Mouse (Mus musculus) C2C12 (cell line): Measurements from ENCODE around the gene Ndufaf3.

Source experiments
- CTCF ChIP-seq: IDR thresholded peaks from one replicate; pipeline ENCODE4 v1.5.1; 2011; ENCODE audit not compliant: control insufficient read depth, insufficient read depth, insufficient read length
- MAX ChIP-seq: IDR thresholded peaks from one replicate; pipeline ENCODE4 v1.6.1; 2011; ENCODE audit warnings: mild to moderate bottlenecking, control low read depth
- MYOD1 ChIP-seq: IDR thresholded peaks from one replicate; pipeline ENCODE4 v1.6.1; 2011; ENCODE audit warnings: low read depth; ENCODE audit not compliant: control insufficient read depth, insufficient read length

GRCm38 (mm10) chr9:108517931-108518332, 49.3 kb downstream of the Ndufaf3 start:
- TF ChIP-seq CTCF = no peak
- no peak for TF ChIP-seq MAX
- no peak for TF ChIP-seq MYOD1
